Mouse (Mus musculus) G1E (cell line): Measurements from ENCODE around the gene Zmat3.

Source experiments
- CTCF ChIP-seq: IDR thresholded peaks from 2 replicates; pipeline ENCODE4 v1.5.1; 2012; ENCODE audit warnings: low read depth, low read length, inconsistent platforms, mixed read lengths
- GATA1 ChIP-seq: IDR thresholded peaks from 2 replicates; pipeline ENCODE4 v1.6.1; 2012; ENCODE audit warnings: borderline replicate concordance, low read length, inconsistent platforms, mixed read lengths
- GATA2 ChIP-seq: IDR thresholded peaks from 2 replicates; pipeline ENCODE4 v1.6.1; 2012; ENCODE audit warnings: low read depth, low read length, inconsistent platforms, borderline replicate concordance
- TAL1 ChIP-seq: conservative IDR thresholded peaks from 2 replicates; pipeline ENCODE4 v1.6.1; 2012; ENCODE audit warnings: low read depth, low read length, inconsistent platforms, mixed read lengths

GRCm38 (mm10) chr3:32381556-32381955, 15.7 kb upstream of the Zmat3 start:
- TF ChIP-seq CTCF (no peak), GATA1 (no peak), TAL1 (no peak), GATA2 (no peak)
